Mouse (Mus musculus) liver, embryonic 14.5 days (tissue): Measurements from ENCODE around the gene Vat1. TPM values are rescaled to one million over a fixed set of nuclear protein-coding genes. Genes with fewer than 3 reads are reported as not detected.

ENCODE experiments used
- ATAC-seq: fragments of 200-750 bp; cut with Nextera tagmentation; 2 replicates; pipeline ENCODE4 v1.8.0; 2017; ENCODE audit warnings: moderate number of reproducible peaks, mild to moderate bottlenecking, moderate library complexity; ENCODE audit not compliant: insufficient read depth
- DNase-seq, 3 experiments: peaks; one replicate each; pipeline ENCODE4 v3.0.0-alpha.2; 2012 to 2013; ENCODE audit warnings: low read depth in 3 of 3, low spot score in 3 of 3
- H3K27ac ChIP-seq: fragments of 300-500 bp; sonication (generic); 2 replicates; pipeline ENCODE4 v1.5.1; 2014; ENCODE audit warnings: moderate library complexity, mild to moderate bottlenecking, control low read depth, inconsistent platforms
- H3K27me3 ChIP-seq: fragments of 300-500 bp; sonication (generic); 2 replicates; pipeline ENCODE4 v1.6.1; 2014; ENCODE audit warnings: mild to moderate bottlenecking, low read length, moderate library complexity; ENCODE audit not compliant: control insufficient read depth, insufficient read depth
- H3K36me3 ChIP-seq: fragments of 300-500 bp; sonication (generic); replicated peaks from 2 replicates; pipeline ENCODE4 v1.6.1; 2014; ENCODE audit warnings: low read depth; ENCODE audit not compliant: control insufficient read depth, insufficient read depth
- H3K4me1 ChIP-seq, 2 experiments: fragments of 200-500 bp in 1 of 2; fragments of 300-500 bp in 1 of 2; sonication (generic) in 1 of 2; replicated peaks; 2 replicates each; pipeline ENCODE4 v1.6.1; 2012 to 2014; ENCODE audit warnings: antibody characterized with exemption in 1 of 2, inconsistent platforms in 1 of 2, low read length in 1 of 2; ENCODE audit not compliant: control insufficient read depth in 2 of 2, insufficient read depth in 2 of 2
- H3K4me2 ChIP-seq: fragments of 300-500 bp; sonication (generic); 2 replicates; pipeline ENCODE4 v1.6.1; 2014; ENCODE audit warnings: low read depth, mild to moderate bottlenecking, control low read depth, moderate library complexity
- H3K4me3 ChIP-seq, 2 experiments: fragments of 200-500 bp in 1 of 2; fragments of 300-500 bp in 1 of 2; sonication (generic) in 1 of 2; 2 replicates each; pipeline ENCODE4 v1.5.1; 2012 to 2014; ENCODE audit warnings: low read depth in 2 of 2, low read length in 2 of 2, mild to moderate bottlenecking in 2 of 2, control low read depth in 1 of 2, inconsistent platforms in 1 of 2, moderate library complexity in 1 of 2; ENCODE audit not compliant: insufficient read depth in 1 of 2
- H3K9ac ChIP-seq: fragments of 300-500 bp; sonication (generic); replicated peaks from 2 replicates; pipeline ENCODE4 v1.6.1; 2014; ENCODE audit warnings: mild to moderate bottlenecking, control low read depth, moderate library complexity
- H3K9me3 ChIP-seq: fragments of 300-500 bp; sonication (generic); 2 replicates; pipeline ENCODE4 v1.6.1; 2016; ENCODE audit warnings: low read length, mixed read lengths; ENCODE audit not compliant: control insufficient read depth
- CTCF ChIP-seq: IDR thresholded peaks from 2 replicates; pipeline ENCODE4 v1.5.1; 2016; ENCODE audit warnings: antibody characterized with exemption, low read depth, control low read depth
- EP300 ChIP-seq: IDR thresholded peaks from 2 replicates; pipeline ENCODE4 v1.6.1; 2016; ENCODE audit warnings: antibody characterized with exemption, low read depth
- WGBS: fragments of 180-500 bp; shearing (Covaris S2); extraction: QIAGEN DNeasy Blood & Tissue Kit; methylation state at CpG from one replicate; pipeline ENCODE4 v1.1.7; 2014; ENCODE audit not compliant: insufficient replicate concordance; 5-methylcytosine and 5-hydroxymethylcytosine counted together
- polyA plus RNA-seq, 2 experiments: library from polyadenylated mRNA; depleted of rRNA in 1 of 2; stranded (reverse) in 1 of 2; unstranded in 1 of 2; fragments of >200 nt; fragmentation: Nextera tagmentation in 1 of 2; extraction: Ambion mirVana in 1 of 2; gene quantifications; 2 replicates each; pipeline versions ENCODE4 v1.2.1 to v1.2.3; 2012 to 2014

Gene Vat1
- polyA plus RNA-seq, 2 experiments = 6.8 to 9.1 TPM

DNA sequence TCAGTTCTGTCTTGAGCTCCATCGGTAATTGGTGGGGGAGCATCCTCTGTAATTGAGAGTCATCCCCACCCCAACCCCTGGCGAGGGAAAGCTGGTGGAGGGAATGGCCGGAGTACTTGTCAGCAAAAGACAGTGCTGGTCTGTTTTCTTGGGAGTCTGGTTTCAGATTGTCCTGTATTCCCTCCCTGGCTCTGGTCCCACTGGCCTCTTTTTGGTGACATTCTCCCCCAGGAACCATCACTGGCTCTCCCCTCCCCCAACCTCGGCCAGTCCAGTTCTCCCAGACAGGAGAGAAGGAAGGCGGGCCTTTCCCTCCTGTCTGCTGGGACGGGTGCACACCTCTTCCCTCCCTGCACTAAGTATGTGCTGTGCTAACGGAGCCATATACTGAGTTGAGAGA lies 6.3 kb upstream of the Vat1 start:
- H3K36me3 ChIP-seq = no peaks in the 10 kb centered on the region
- peaks cover 0 to 5% of the 10 kb centered on the region in 2 experiments; a peak in 3 of 4 replicates for H3K4me1 ChIP-seq
- peaks cover 11% of the 10 kb centered on the region for H3K27me3 ChIP-seq
- TF ChIP-seq CTCF = no peak
- TF ChIP-seq EP300 = no peak
- H3K4me3 ChIP-seq = no peak overlapping the region
- H3K4me2 ChIP-seq = no peak overlapping the region
- no peak overlapping the region for H3K27ac ChIP-seq
- ATAC-seq (no peak), DNase-seq (no peak)
- WGBS = 53% methylated on average over 7 of the region's 7 CpGs
- H3K9me3 ChIP-seq = no peaks in the 10 kb centered on the region
- no peak overlapping the region for H3K9ac ChIP-seq

DNA sequence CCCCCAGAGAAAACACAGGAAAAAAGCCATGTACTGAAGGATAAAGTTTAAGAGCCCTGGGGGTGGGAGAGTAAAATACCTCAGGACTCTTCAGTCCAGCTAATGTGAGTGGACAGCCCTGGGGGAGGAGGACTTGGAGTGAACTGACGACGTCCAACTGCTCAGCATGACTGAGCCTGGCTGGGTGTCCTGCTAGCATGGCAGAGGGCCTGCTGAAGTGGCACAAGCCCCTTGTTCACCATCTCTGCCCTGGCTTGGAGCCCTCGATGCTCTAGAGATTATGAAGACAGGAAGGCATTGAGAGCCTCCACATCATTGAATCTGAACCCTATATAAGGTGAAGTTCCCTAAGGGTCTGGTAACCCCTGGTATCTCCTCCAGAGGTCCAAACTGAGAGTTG lies 5.9 kb upstream of the Vat1 start:
- TF ChIP-seq EP300 (no peak), CTCF (no peak)
- Histone ChIP-seq H3K4me3 (no peak overlapping the region), H3K36me3 (no peaks in the 10 kb centered on the region), H3K9ac (no peak overlapping the region), H3K27me3 (peaks cover 15% of the 10 kb centered on the region), H3K27ac (no peak overlapping the region), H3K4me1 (peaks cover 0 to 7% of the 10 kb centered on the region in 2 experiments; a peak in 3 of 4 replicates), H3K4me2 (no peak overlapping the region), H3K9me3 (no peaks in the 10 kb centered on the region)
- no peak for ATAC-seq
- no peak for DNase-seq
- 63% methylated on average over 3 of the region's 3 CpGs for WGBS

DNA sequence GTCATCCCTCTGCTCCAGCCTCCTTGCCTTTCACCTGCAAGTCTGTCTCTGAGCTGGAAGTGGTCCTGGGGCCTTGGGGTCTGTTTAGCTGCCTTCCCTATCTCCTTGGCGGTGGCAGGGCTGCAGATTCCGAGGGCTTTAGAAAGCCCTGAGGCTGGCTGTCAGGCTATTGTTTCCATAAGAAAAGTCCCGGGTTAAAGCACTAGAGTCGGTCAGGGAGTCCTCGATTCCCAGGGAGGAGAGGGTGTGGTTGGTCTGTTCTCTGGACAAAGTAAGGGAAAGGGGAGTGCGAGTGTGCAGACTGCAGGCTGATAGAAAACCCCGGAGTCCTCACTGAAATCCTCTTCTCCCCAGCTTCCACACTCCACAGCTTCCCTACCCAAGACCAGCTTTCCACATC lies 4.2 kb upstream of the Vat1 start:
- no peaks in the 10 kb centered on the region for H3K9me3 ChIP-seq
- no peak for TF ChIP-seq EP300
- no peak for TF ChIP-seq CTCF
- ATAC-seq (no peak), DNase-seq (no peak)
- H3K4me1 ChIP-seq = peaks cover 11 to 12% of the 10 kb centered on the region in 2 experiments
- no peak overlapping the region for H3K4me2 ChIP-seq
- WGBS = 69% methylated on average over 7 of the region's 7 CpGs
- no peak overlapping the region for H3K27ac ChIP-seq
- H3K9ac ChIP-seq = no peak overlapping the region
- H3K4me3 ChIP-seq = no peak overlapping the region
- H3K27me3 ChIP-seq = peaks cover 28% of the 10 kb centered on the region
- H3K36me3 ChIP-seq = no peaks in the 10 kb centered on the region

GRCm38 (mm10) chr11:101469155-101469554 lies 3.1 kb upstream of the Vat1 start:
- no peak overlapping the region for H3K9ac ChIP-seq
- TF ChIP-seq EP300 (no peak), CTCF (no peak)
- no peaks in the 10 kb centered on the region for H3K36me3 ChIP-seq
- ATAC-seq (no peak), DNase-seq (no peak)
- H3K4me1 ChIP-seq = peaks cover 12 to 22% of the 10 kb centered on the region in 2 experiments
- H3K27ac ChIP-seq = no peak overlapping the region
- H3K27me3 ChIP-seq = peaks cover 32% of the 10 kb centered on the region
- WGBS = 53% methylated on average over 4 of the region's 4 CpGs
- H3K9me3 ChIP-seq = no peaks in the 10 kb centered on the region
- no peak overlapping the region for H3K4me3 ChIP-seq
- peak overlapping the region; percentile 80 for H3K4me2 ChIP-seq

- no peak overlapping the region for H3K9ac ChIP-seq
- peaks cover 14 to 24% of the 10 kb centered on the region in 2 experiments for H3K4me1 ChIP-seq
- peak overlapping the region; percentile 80 for H3K4me2 ChIP-seq
- peak overlapping the region; percentile 48 to 58; a peak in 3 of 4 replicates for H3K4me3 ChIP-seq
- H3K9me3 ChIP-seq = no peaks in the 10 kb centered on the region
- DNase-seq (no peak), ATAC-seq (no peak)
- H3K27me3 ChIP-seq = peaks cover 32% of the 10 kb centered on the region
- whole genome bisulfite sequencing = 12% methylated on average over 13 of the region's 13 CpGs
- TF ChIP-seq EP300 = no peak
- H3K36me3 ChIP-seq = no peaks in the 10 kb centered on the region
- no peak overlapping the region for H3K27ac ChIP-seq
Measured at GRCm38 (mm10) chr11:101468731-101469130, 2.7 kb upstream of the Vat1 start.
